Mouse (Mus musculus) central nervous system, embryonic 14 days (tissue): Measurements from ENCODE around the gene Grpel1. TPM values are rescaled to one million over a fixed set of nuclear protein-coding genes. Genes with fewer than 3 reads are reported as not detected.

ENCODE experiments used
- polyA plus RNA-seq: library from polyadenylated mRNA; depleted of rRNA; stranded (reverse); fragments of >200 nt; gene quantifications from 2 replicates; pipeline ENCODE4 v1.2.3, GENCODE M21; 2012; rRNA removed

Gene Grpel1
- polyA plus RNA-seq: 22.6 and 23.4 TPM in 2 replicates

DNA sequence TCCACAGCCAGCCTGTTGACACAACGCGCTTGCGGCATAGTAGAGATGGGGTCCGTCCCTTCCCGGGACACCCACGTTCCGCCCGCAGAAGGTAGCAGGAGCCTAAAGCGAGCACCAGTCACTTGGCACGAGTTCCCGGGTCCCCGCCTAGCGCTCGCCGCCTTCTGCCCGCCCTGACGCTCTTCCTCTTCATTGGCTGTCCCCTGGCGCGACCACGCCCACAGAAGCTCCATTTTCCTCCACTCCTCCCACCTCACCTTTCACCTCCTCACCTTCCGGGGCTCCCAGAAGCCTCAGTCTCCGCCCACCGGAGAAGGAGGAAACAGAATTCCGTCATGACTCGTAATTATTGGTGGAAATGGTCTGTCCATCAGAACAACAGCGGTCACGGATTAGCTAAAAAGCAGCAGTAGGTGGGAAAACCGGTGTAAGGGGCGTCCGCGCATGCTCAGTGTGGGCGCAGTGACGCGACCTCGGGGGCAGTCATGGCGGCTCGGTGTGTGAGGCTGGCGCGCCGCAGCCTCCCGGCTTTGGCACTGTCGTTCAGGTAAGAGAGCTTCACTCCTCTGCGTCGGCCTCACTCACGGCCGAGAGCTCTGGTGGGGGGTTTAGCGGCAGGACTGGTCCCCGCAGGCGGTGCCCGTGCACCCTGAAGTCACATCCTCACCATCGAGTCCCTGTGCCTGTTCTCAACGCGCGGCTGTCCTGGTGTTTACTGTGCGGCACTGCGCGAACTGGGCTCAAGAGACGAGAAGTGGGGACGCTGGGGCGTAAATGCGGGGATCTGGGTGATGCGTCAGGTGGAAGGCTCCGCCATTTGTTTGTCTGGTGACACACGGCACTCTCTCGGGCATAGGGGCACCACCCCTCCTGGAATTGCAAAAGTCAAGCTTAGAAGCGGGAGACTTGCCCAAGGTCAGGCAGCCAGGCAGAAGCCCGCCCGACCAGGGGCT lies at the start of gene Grpel1:
Grpel1 (plus strand) TSS at position 290 of the 953 bp plus-strand sequence.

DNA sequence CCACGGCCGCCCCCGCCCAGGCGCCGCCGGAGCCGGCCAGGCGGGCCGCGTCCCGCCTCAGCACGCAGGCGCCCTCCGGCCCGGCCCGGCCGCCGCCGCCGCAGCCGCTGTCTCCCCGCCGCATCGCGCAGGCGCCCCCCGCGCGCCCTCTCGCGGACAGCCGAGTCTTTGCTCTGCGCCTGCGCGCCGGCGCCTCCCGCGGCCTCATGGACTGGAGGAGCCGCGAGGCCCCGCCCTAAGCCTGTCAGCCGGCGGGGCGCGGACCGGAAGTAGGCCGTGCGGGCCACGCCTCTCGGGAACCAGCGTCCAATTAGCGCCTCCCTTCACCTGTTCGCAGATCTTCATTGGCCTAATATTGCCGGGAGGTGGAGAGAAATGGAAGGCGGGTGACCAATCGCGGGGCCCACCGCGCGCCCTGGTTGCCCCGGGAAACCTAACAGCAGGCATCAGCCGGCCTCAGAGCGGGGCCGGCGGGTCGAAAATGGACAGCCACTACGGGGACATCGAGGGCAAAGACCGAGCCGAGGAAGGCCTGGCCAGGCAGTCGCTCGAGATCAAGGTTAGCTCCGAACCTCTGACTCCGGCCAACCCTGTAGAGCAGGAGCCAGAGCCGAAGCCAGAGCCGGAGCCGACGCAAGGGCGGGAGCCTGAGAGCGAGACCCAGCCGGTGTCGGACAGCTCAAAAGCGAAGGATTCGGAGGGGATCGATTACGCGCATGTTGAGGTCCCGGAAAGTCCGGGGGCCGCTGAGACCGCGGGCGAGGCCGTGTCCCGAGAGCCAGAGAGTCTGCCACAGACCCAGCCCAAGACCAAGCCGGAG lies 19.6 kb downstream of the Grpel1 start, which contains the start of the genes Tada2b and Ccdc96:
Tada2b (minus strand) TSS at position 115 of the 820 bp plus-strand sequence.
Ccdc96 (plus strand) TSS at position 418 of the 820 bp plus-strand sequence.

Other genes with a start within 250 kb of the Grpel1 start
- gene Sorcs2, start 66.9 kb upstream of the Grpel1 start, polyA plus RNA-seq: 13.3 and 19.3 TPM in 2 replicates
- gene Tada2b, start 19.3 kb downstream of the Grpel1 start, polyA plus RNA-seq: 15.4 and 16.0 TPM in 2 replicates
- 2.7 and 2.9 TPM in 2 replicates for gene Ccdc96, start 19.6 kb downstream of the Grpel1 start, polyA plus RNA-seq
- 82.3 and 95.9 TPM in 2 replicates for gene Tbc1d14, start 128.3 kb downstream of the Grpel1 start, polyA plus RNA-seq
- 40.1 and 48.8 TPM in 2 replicates for gene D5Ertd579e, start 231.0 kb downstream of the Grpel1 start, polyA plus RNA-seq